ENCODE assay signal across 26 mouse cellular contexts in genomic region chr16:6333273-6333672, GRCm38 (mm10).
DNase-seq lines count a peak whose midpoint lies in the region; ATAC-seq and TF ChIP-seq lines count a peak whose summit lies in the region.
"Had no signal": no experiment of that assay in that cellular context is flagged by ENCODE, and none has a peak within 500 bp of the region (broad histone marks: within the 10 kb centered on the region; RNA-seq: fewer than 3 reads in every experiment).

No protein-coding gene starts in this region.

- H3K9ac ChIP-seq in lung, embryonic 14.5 days: no peak overlapping the region
- H3K9ac ChIP-seq: heart, embryonic 15.5 days; hindbrain, embryonic 12.5 days; limb, embryonic 15.5 days; liver, embryonic 13.5 days had no signal

- TF ChIP-seq CTCF in lung, embryonic 14.5 days (IDR thresholded peaks at IDR 0.05; ENCODE audit: low read depth): peak; percentile 12; the same call in 1 of the 2 replicates

- 49% methylated on average over 2 of the region's 2 CpGs for WGBS in lung, embryonic 14.5 days

- no peak overlapping the region for H3K4me3 ChIP-seq in lung, embryonic 14.5 days (ENCODE audit: low read depth, low read length)
- H3K4me3 ChIP-seq: gastrocnemius, adult 2 months; heart, embryonic 15.5 days; hindbrain, embryonic 12.5 days; limb, embryonic 10.5 days; limb, embryonic 15.5 days; liver, embryonic 13.5 days had no signal

- peak; percentile 10 for DNase-seq in heart, adult 11 months
- DNase-seq in heart, adult 8-10 months (ENCODE audit: low spot score): no peak
- DNase-seq in lung, embryonic 14.5 days: no peak
- DNase-seq in lung, adult 18-20 months: no peak
- peak; percentile 46 for DNase-seq in R1 (ENCODE audit: low read depth, low spot score)
- DNase-seq in urinary bladder, adult 2 months (ENCODE audit: low spot score): no peak
- DNase-seq: adrenal gland, postnatal 14 days; cerebellum, adult 11-12 months; cerebellum, postnatal 10 days; gastrocnemius, adult 2 months; kidney, adult 8-10 months; kidney, postnatal 14 days; liver, embryonic 13.5 days; lung, adult 2 months; lung, postnatal 14 days; midbrain, embryonic 14.5 days; spleen, adult 18-20 months; thymus, adult 2 months; thymus, postnatal 36 days had no signal

- H3K27ac ChIP-seq in lung, embryonic 14.5 days (ENCODE audit: low read depth): no peak overlapping the region
- H3K27ac ChIP-seq: gastrocnemius, adult 2 months; heart, embryonic 15.5 days; hindbrain, embryonic 12.5 days; limb, embryonic 10.5 days; limb, embryonic 15.5 days; liver, embryonic 13.5 days had no signal

- H3K27me3 ChIP-seq in lung, embryonic 14.5 days (ENCODE audit: insufficient read depth, low read length): no peaks in the 10 kb centered on the region
- H3K27me3 ChIP-seq: heart, embryonic 15.5 days; hindbrain, embryonic 12.5 days; limb, embryonic 15.5 days; liver, embryonic 13.5 days had no signal

- H3K4me2 ChIP-seq in lung, embryonic 14.5 days: no peak overlapping the region
- H3K4me2 ChIP-seq: heart, embryonic 15.5 days; hindbrain, embryonic 12.5 days; limb, embryonic 15.5 days; liver, embryonic 13.5 days had no signal

- no peaks in the 10 kb centered on the region for H3K36me3 ChIP-seq in lung, embryonic 14.5 days (ENCODE audit: insufficient read depth)
- H3K36me3 ChIP-seq: heart, embryonic 15.5 days; hindbrain, embryonic 12.5 days; limb, embryonic 10.5 days; limb, embryonic 15.5 days; liver, embryonic 13.5 days had no signal

- no peak for ATAC-seq in lung, embryonic 14.5 days (ENCODE audit: insufficient read depth)
- ATAC-seq in frontal cortex, adult (ENCODE audit: low TSS enrichment): no peak
- ATAC-seq: forebrain, embryonic 14.5 days; intestine, embryonic 16.5 days had no signal

- H3K4me1 ChIP-seq in lung, embryonic 14.5 days (ENCODE audit: insufficient read depth): no peaks in the 10 kb centered on the region
- H3K4me1 ChIP-seq: heart, embryonic 15.5 days; hindbrain, embryonic 12.5 days; limb, embryonic 10.5 days; limb, embryonic 15.5 days; liver, embryonic 13.5 days had no signal

- H3K9me3 ChIP-seq in lung, embryonic 14.5 days (ENCODE audit: low read depth, low read length): no peaks in the 10 kb centered on the region
- H3K9me3 ChIP-seq: heart, embryonic 15.5 days; hindbrain, embryonic 12.5 days; limb, embryonic 10.5 days; limb, embryonic 15.5 days; liver, embryonic 13.5 days had no signal

Comparison
In these comparisons a context has a peak if more than half of its experiments do, and no peak if none do; other contexts are left out.
1. DNase-seq: peak in heart, adult 11 months (single experiment) and R1 (single experiment); none in heart, adult 8-10 months (single experiment), lung, embryonic 14.5 days (single experiment), lung, adult 18-20 months (0 of 2) and urinary bladder, adult 2 months (single experiment).